Mouse (Mus musculus): ENCODE results near the gene Grin2b.

DNA sequence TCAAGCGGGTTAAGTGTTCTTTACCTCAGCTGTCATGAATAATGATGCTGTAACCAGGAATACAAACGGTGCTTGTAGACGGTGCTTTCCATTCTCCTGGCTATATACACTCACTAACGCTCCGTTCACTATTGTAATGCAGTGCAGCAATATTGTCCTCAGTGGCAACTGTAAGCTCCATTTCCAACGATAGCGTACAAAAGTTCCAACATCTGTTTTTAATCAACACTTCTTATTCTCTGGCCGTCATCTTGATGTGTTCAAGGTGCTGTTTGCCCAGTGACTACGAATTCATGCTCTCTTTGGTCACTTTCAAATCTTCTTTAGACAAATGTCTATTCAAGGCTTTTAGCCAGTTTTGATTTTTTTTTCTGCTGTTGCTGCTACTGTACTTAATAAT is 480.8 kb downstream of the Grin2b start:
- TF ChIP-seq POLR2A (IDR thresholded peaks at IDR 0.05; ENCODE audit: insufficient read depth, low read length) (no peak), CTCF (IDR thresholded peaks at IDR 0.05; ENCODE audit: low read depth, low read length) (no peak)
